In genomic region chr17:46012211-46012610, GRCm38 (mm10) we compare ENCODE assay signal across 29 mouse cellular contexts. TPM values are rescaled to one million over a fixed set of nuclear protein-coding genes. Genes with fewer than 3 reads are reported as not detected.
DNase-seq lines count a peak whose midpoint lies in the region; ATAC-seq and TF ChIP-seq lines count a peak whose summit lies in the region.
"Had no signal": no experiment of that assay in that cellular context is flagged by ENCODE, and none has a peak within 500 bp of the region (broad histone marks: within the 10 kb centered on the region; RNA-seq: fewer than 3 reads in every experiment).

No protein-coding gene starts in this region.

- no peak for DNase-seq in kidney, postnatal 36 days
- no peak for DNase-seq in lung, adult 18-20 months
- no peak for DNase-seq in hindbrain, embryonic 11.5 days (ENCODE audit: low spot score)
- no peak for DNase-seq in urinary bladder, postnatal 25 days (ENCODE audit: low spot score)
- DNase-seq: adrenal gland, postnatal 10 days; adrenal gland, postnatal 36 days; B cell, adult 2 months; cerebellum, adult 11 months; cerebellum, adult 2 months; cerebellum, adult 9-11 months; cerebellum, postnatal 25 days; forebrain, postnatal 0 days; gastrocnemius, adult 2 months; gastrocnemius, postnatal 14 days; heart, adult 11 months; heart, postnatal 10 days; heart, postnatal 36 days had no signal

- H3K9ac ChIP-seq in kidney, embryonic 15.5 days: no peak overlapping the region
- H3K9ac ChIP-seq in lung, embryonic 16.5 days (ENCODE audit: low read length): no peak overlapping the region
- no peak overlapping the region for H3K9ac ChIP-seq in hindbrain, embryonic 11.5 days (ENCODE audit: low read depth, low read length)
- H3K9ac ChIP-seq: embryonic facial prominence, embryonic 12.5 days; embryonic facial prominence, embryonic 15.5 days; forebrain, postnatal 0 days; heart, embryonic 12.5 days; heart, embryonic 15.5 days; hindbrain, embryonic 14.5 days had no signal

- H3K4me3 ChIP-seq in kidney, embryonic 15.5 days (replicated peaks): no peak overlapping the region
- H3K4me3 ChIP-seq in lung, embryonic 16.5 days (ENCODE audit: low read length): no peak overlapping the region
- H3K4me3 ChIP-seq in myocyte: no peak overlapping the region
- no peak overlapping the region for H3K4me3 ChIP-seq in hindbrain, embryonic 11.5 days (ENCODE audit: low read depth, low read length)
- H3K4me3 ChIP-seq: embryonic facial prominence, embryonic 12.5 days; embryonic facial prominence, embryonic 15.5 days; gastrocnemius, adult 2 months; heart, embryonic 12.5 days; heart, embryonic 15.5 days; hindbrain, embryonic 10.5 days had no signal

- H3K79me2 ChIP-seq in myocyte (ENCODE audit: control insufficient read depth, insufficient read depth): no peaks in the 10 kb centered on the region

- WGBS in kidney, embryonic 15.5 days: 50% methylated on average over 8 of the region's 8 CpGs
- WGBS in lung, embryonic 16.5 days: 29% methylated on average over 8 of the region's 8 CpGs
- 89% methylated on average over 8 of the region's 8 CpGs for WGBS in hindbrain, embryonic 11.5 days

- H3K4me1 ChIP-seq in kidney, embryonic 15.5 days: peaks cover 9% of the 10 kb centered on the region
- peaks cover 3% of the 10 kb centered on the region; the same call in 1 of the 2 replicates for H3K4me1 ChIP-seq in lung, embryonic 16.5 days (replicated peaks; ENCODE audit: control insufficient read depth, insufficient read depth, low read length)
- H3K4me1 ChIP-seq in hindbrain, embryonic 11.5 days (replicated peaks; ENCODE audit: control insufficient read depth, insufficient read depth, low read length): no peaks in the 10 kb centered on the region
- H3K4me1 ChIP-seq: embryonic facial prominence, embryonic 12.5 days; embryonic facial prominence, embryonic 15.5 days had no signal

- peaks cover 26% of the 10 kb centered on the region for H3K36me3 ChIP-seq in kidney, embryonic 15.5 days
- H3K36me3 ChIP-seq in lung, embryonic 16.5 days (ENCODE audit: control insufficient read depth, insufficient read depth, low read length): peaks cover 14% of the 10 kb centered on the region
- H3K36me3 ChIP-seq in myocyte (ENCODE audit: control insufficient read depth, insufficient read depth): peaks cover 27% of the 10 kb centered on the region
- no peaks in the 10 kb centered on the region for H3K36me3 ChIP-seq in hindbrain, embryonic 11.5 days (ENCODE audit: control insufficient read depth, insufficient read depth, low read length)

- H3K27ac ChIP-seq in kidney, embryonic 15.5 days: peak overlapping the region; percentile 32; the same call in 1 of the 2 replicates
- H3K27ac ChIP-seq in lung, embryonic 16.5 days (ENCODE audit: low read length): peak overlapping the region; percentile 50; the same call in 1 of the 2 replicates
- no peak overlapping the region for H3K27ac ChIP-seq in hindbrain, embryonic 11.5 days (ENCODE audit: low read depth, low read length)
- H3K27ac ChIP-seq: embryonic facial prominence, embryonic 12.5 days; embryonic facial prominence, embryonic 15.5 days; gastrocnemius, adult 2 months; heart, embryonic 15.5 days; hindbrain, embryonic 10.5 days; hindbrain, embryonic 14.5 days had no signal

- H3K4me2 ChIP-seq in kidney, embryonic 15.5 days: no peak overlapping the region
- no peak overlapping the region for H3K4me2 ChIP-seq in lung, embryonic 16.5 days (ENCODE audit: low read depth, low read length)
- H3K4me2 ChIP-seq in myocyte (ENCODE audit: low read depth): no peak overlapping the region
- H3K4me2 ChIP-seq in hindbrain, embryonic 11.5 days (replicated peaks; ENCODE audit: low read depth, low read length): no peak overlapping the region
- H3K4me2 ChIP-seq: embryonic facial prominence, embryonic 12.5 days; embryonic facial prominence, embryonic 15.5 days; heart, embryonic 12.5 days; heart, embryonic 15.5 days; hindbrain, embryonic 14.5 days had no signal

- no peaks in the 10 kb centered on the region for H3K9me3 ChIP-seq in kidney, embryonic 15.5 days (replicated peaks)
- H3K9me3 ChIP-seq in lung, embryonic 16.5 days (ENCODE audit: control insufficient read depth, low read length): no peaks in the 10 kb centered on the region
- no peaks in the 10 kb centered on the region for H3K9me3 ChIP-seq in hindbrain, embryonic 11.5 days (ENCODE audit: control insufficient read depth, low read length)
- H3K9me3 ChIP-seq: embryonic facial prominence, embryonic 12.5 days; embryonic facial prominence, embryonic 15.5 days; G1E; heart, embryonic 12.5 days; heart, embryonic 15.5 days; hindbrain, embryonic 10.5 days had no signal

- TF ChIP-seq POLR2A in myocyte (IDR thresholded peaks at IDR 0.05; ENCODE audit: insufficient read length, low read depth): no peak

- H3K27me3 ChIP-seq in kidney, embryonic 15.5 days: no peaks in the 10 kb centered on the region
- H3K27me3 ChIP-seq in lung, embryonic 16.5 days (ENCODE audit: control insufficient read depth, insufficient read depth, low read depth, low read length): no peaks in the 10 kb centered on the region
- H3K27me3 ChIP-seq in myocyte (ENCODE audit: control insufficient read depth, insufficient read depth, insufficient read length): no peaks in the 10 kb centered on the region
- H3K27me3 ChIP-seq in hindbrain, embryonic 11.5 days (ENCODE audit: control insufficient read depth, insufficient read depth, low read length): no peaks in the 10 kb centered on the region
- H3K27me3 ChIP-seq: embryonic facial prominence, embryonic 12.5 days; embryonic facial prominence, embryonic 15.5 days; heart, embryonic 12.5 days; heart, embryonic 15.5 days; Patski had no signal

- no peak overlapping the region for H3ac ChIP-seq in myocyte (ENCODE audit: control insufficient read depth, insufficient read length)

- ATAC-seq in kidney, embryonic 15.5 days (replicated peaks; ENCODE audit: low FRiP score): no peak
- peak; percentile 60; the same call in 1 of the 2 replicates for ATAC-seq in lung, embryonic 16.5 days (ENCODE audit: low read depth)
- no peak for ATAC-seq in hindbrain, embryonic 11.5 days (ENCODE audit: low FRiP score)
- ATAC-seq: forebrain, embryonic 14.5 days; forebrain, postnatal 0 days; Patski had no signal

TF ChIP-seq in myocyte, 11 proteins besides CTCF, POLR2A, EP300 and RAD21:
- TF ChIP-seq REST (IDR thresholded peaks at IDR 0.05; ENCODE audit: insufficient read depth, insufficient read length) (no peak), POLR2AphosphoS2 (IDR thresholded peaks at IDR 0.05; ENCODE audit: insufficient read length, low read depth) (peak; percentile 38), MYOD1 (IDR thresholded peaks at IDR 0.05; ENCODE audit: control insufficient read depth in 1 of 3, insufficient read length in 2 of 3, low read depth in 2 of 3) (no peak)
TF ChIP-seq in myocyte: peak in this region for 1.

RNA-seq across cellular contexts. Expression of gene Vegfa, which starts 20.0 kb away (rescaled TPM):
- polyA plus RNA-seq in kidney, embryonic 15.5 days (2015; fragmentation: Nextera tagmentation; extraction: Ambion mirVana): 5.9 and 6.6 TPM in 2 replicates
- polyA plus RNA-seq in lung, embryonic 16.5 days (2015; fragmentation: Nextera tagmentation; extraction: Ambion mirVana): 4.5 and 5.7 TPM in 2 replicates
- polyA plus RNA-seq in myocyte (2012; fragmentation: generic; extraction: Trizol): 177 TPM
- polyA plus RNA-seq in hindbrain, embryonic 11.5 days (2014; fragmentation: Nextera tagmentation; extraction: Ambion mirVana): 2.6 and 6.2 TPM in 2 replicates

Comparison
In these comparisons a context has a peak if more than half of its experiments do, and no peak if none do; other contexts are left out.
1. RNA of gene Vegfa, which starts 20.0 kb away (polyA plus RNA-seq): 177 TPM in myocyte (single experiment); 5.9 to 6.6 TPM in kidney, embryonic 15.5 days, 2.6 to 6.2 TPM in hindbrain, embryonic 11.5 days and 4.5 to 5.7 TPM in lung, embryonic 16.5 days; every median in the first group is over 10 times any median in the second.